Mouse (Mus musculus): Measurements from ENCODE around the gene Gatad2a.

GRCm38 (mm10) chr8:69939633-69940032 is 56.6 kb downstream of the Gatad2a start:
- TF ChIP-seq CTCF (conservative IDR thresholded peaks at IDR 0.05; ENCODE audit: low read length), result no peak
- no peak for TF ChIP-seq POU5F1 (IDR thresholded peaks at IDR 0.05; ENCODE audit: borderline replicate concordance, low read length)
- TF ChIP-seq NANOG (IDR thresholded peaks at IDR 0.05; ENCODE audit: borderline replicate concordance, low read length), result no peak
